Mouse (Mus musculus): ENCODE data around the gene Rsrc1.

Gene Rsrc1

GRCm38 (mm10) chr3:66981101-66981661 lies at the start of gene Rsrc1:
Gene Rsrc1 (plus strand): TSS chr3:66981390.
- peak; percentile 67 to 76 for DNase-seq

GRCm38 (mm10) chr3:66939675-66940074 lies 41.5 kb upstream of the Rsrc1 start:
- no peak for DNase-seq

GRCm38 (mm10) chr3:66955126-66955525 lies 26.1 kb upstream of the Rsrc1 start:
- peak in 1 of 2 experiments; percentile 16 for DNase-seq

GRCm38 (mm10) chr3:66959972-66960371 lies 21.2 kb upstream of the Rsrc1 start:
- DNase-seq, result no peak

- no peak for DNase-seq
Observed at GRCm38 (mm10) chr3:66964884-66965283, 16.3 kb upstream of the Rsrc1 start.

- DNase-seq, result no peak
Observed at GRCm38 (mm10) chr3:66967508-66967907, 13.7 kb upstream of the Rsrc1 start.

GRCm38 (mm10) chr3:66970261-66970660 lies 10.9 kb upstream of the Rsrc1 start:
- no peak for DNase-seq

GRCm38 (mm10) chr3:66970661-66971331 lies 10.4 kb upstream of the Rsrc1 start:
- peak in 1 of 2 experiments; percentile 7 for DNase-seq

- no peak for DNase-seq
Observed at GRCm38 (mm10) chr3:66972191-66972950, 8.8 kb upstream of the Rsrc1 start.

- DNase-seq, result peak; percentile 78 to 86
Observed at GRCm38 (mm10) chr3:66973391-66973943, 7.7 kb upstream of the Rsrc1 start.

GRCm38 (mm10) chr3:66974501-66974900 lies 6.7 kb upstream of the Rsrc1 start:
- DNase-seq, result no peak

GRCm38 (mm10) chr3:66976889-66977615 lies 4.1 kb upstream of the Rsrc1 start:
- DNase-seq, result no peak

- DNase-seq, result peak in 1 of 2 experiments; percentile 21
Observed at GRCm38 (mm10) chr3:66977811-66978456, 3.3 kb upstream of the Rsrc1 start.

GRCm38 (mm10) chr3:66978457-66979381 lies 2.5 kb upstream of the Rsrc1 start:
- DNase-seq, result peak; percentile 9 to 38

- no peak for DNase-seq
Observed at GRCm38 (mm10) chr3:66979491-66979890, 1.7 kb upstream of the Rsrc1 start.

- DNase-seq, result no peak
Observed at GRCm38 (mm10) chr3:66980111-66980975, 847 bp upstream of the Rsrc1 start.

GRCm38 (mm10) chr3:66981706-66982105 lies 516 bp downstream of the Rsrc1 start, which contains the start of gene Shox2:
Gene Shox2 (minus strand): TSS chr3:66981771.
- DNase-seq, result peak in 1 of 2 experiments; percentile 20

- DNase-seq, result peak; percentile 54 to 65
Observed at GRCm38 (mm10) chr3:66982181-66982911, 1.2 kb downstream of the Rsrc1 start.

GRCm38 (mm10) chr3:66983481-66983880 lies 2.3 kb downstream of the Rsrc1 start:
- no peak for DNase-seq

All from kidney, postnatal 4 days (tissue).